Mouse (Mus musculus) lung, postnatal 36 days (tissue): ENCODE results near the gene Sirpb1c.
"Not testable (repeated sequence)": the region's sequence is repeated elsewhere in the genome, so short reads cannot be mapped to it uniquely, and the experiment has no call there.

Source experiments
- DNase-seq: peaks from one replicate; pipeline ENCODE4 v3.0.0; 2022; ENCODE audit warnings: mixed read lengths

Sirpb1c gene

GRCm38 (mm10) chr3:15848280-15848679 is at the start of gene Sirpb1c:
TSS of gene Sirpb1c (minus strand) at chr3:15848528.
- DNase-seq, result not testable (repeated sequence)

- DNase-seq, result no peak
These were observed 38.1 kb upstream of the Sirpb1c start for GRCm38 (mm10) chr3:15886380-15886779.

- not testable (repeated sequence) for DNase-seq
These were observed 7.4 kb upstream of the Sirpb1c start for GRCm38 (mm10) chr3:15855773-15856172.

GRCm38 (mm10) chr3:15849922-15850321 is 1.6 kb upstream of the Sirpb1c start:
- peak; percentile 39 for DNase-seq

- peak; percentile 3 for DNase-seq
These were observed 838 bp downstream of the Sirpb1c start for GRCm38 (mm10) chr3:15847332-15848047.

GRCm38 (mm10) chr3:15773642-15774041 is 74.7 kb downstream of the Sirpb1c start:
- not testable (repeated sequence) for DNase-seq
